Mouse (Mus musculus) liver, embryonic 12.5 days (tissue): ENCODE results near the gene Arhgef26. TPM values are rescaled to one million over a fixed set of nuclear protein-coding genes. Genes with fewer than 3 reads are reported as not detected.

Experiments used
- ATAC-seq: fragments of 200-750 bp; cut with Nextera tagmentation; 2 replicates; pipeline ENCODE4 v1.8.0; 2017; ENCODE audit warnings: moderate number of reproducible peaks, mild to moderate bottlenecking, moderate library complexity
- H3K27ac ChIP-seq: fragments of 300-500 bp; sonication (generic); 2 replicates; pipeline ENCODE4 v1.5.1; 2016; ENCODE audit warnings: mild to moderate bottlenecking
- H3K27me3 ChIP-seq: fragments of 300-500 bp; sonication (generic); replicated peaks from 2 replicates; pipeline ENCODE4 v1.6.1; 2016; ENCODE audit warnings: mild to moderate bottlenecking, moderate library complexity
- H3K36me3 ChIP-seq: fragments of 300-500 bp; sonication (generic); 2 replicates; pipeline ENCODE4 v1.6.1; 2016; ENCODE audit warnings: mild to moderate bottlenecking, moderate library complexity
- H3K4me1 ChIP-seq: fragments of 300-500 bp; sonication (generic); 2 replicates; pipeline ENCODE4 v1.6.1; 2016
- H3K4me2 ChIP-seq: fragments of 300-500 bp; sonication (generic); 2 replicates; pipeline ENCODE4 v1.6.1; 2016; ENCODE audit warnings: mild to moderate bottlenecking, moderate library complexity
- H3K4me3 ChIP-seq: fragments of 300-500 bp; sonication (generic); 2 replicates; pipeline ENCODE4 v1.5.1; 2016; ENCODE audit warnings: mild to moderate bottlenecking, moderate library complexity
- H3K9ac ChIP-seq: fragments of 300-500 bp; sonication (generic); 2 replicates; pipeline ENCODE4 v1.6.1; 2016; ENCODE audit warnings: mild to moderate bottlenecking, moderate library complexity
- H3K9me3 ChIP-seq: fragments of 300-500 bp; sonication (generic); replicated peaks from 2 replicates; pipeline ENCODE4 v1.6.1; 2016; ENCODE audit warnings: mild to moderate bottlenecking, moderate library complexity
- WGBS: fragments of 180-500 bp; shearing (Covaris S2); methylation state at CpG from one replicate; pipeline ENCODE4 v1.1.7; 2016; ENCODE audit not compliant: insufficient replicate concordance; 5-methylcytosine and 5-hydroxymethylcytosine counted together
- polyA plus RNA-seq: library from polyadenylated mRNA; unstranded; fragments of >200 nt; fragmentation: Nextera tagmentation; extraction: Ambion mirVana; gene quantifications from 2 replicates; pipeline ENCODE4 v1.2.1, GENCODE M21; 2016

The Arhgef26 gene
- polyA plus RNA-seq, 1 experiment from 2014 or later, result 0.79 TPM

DNA sequence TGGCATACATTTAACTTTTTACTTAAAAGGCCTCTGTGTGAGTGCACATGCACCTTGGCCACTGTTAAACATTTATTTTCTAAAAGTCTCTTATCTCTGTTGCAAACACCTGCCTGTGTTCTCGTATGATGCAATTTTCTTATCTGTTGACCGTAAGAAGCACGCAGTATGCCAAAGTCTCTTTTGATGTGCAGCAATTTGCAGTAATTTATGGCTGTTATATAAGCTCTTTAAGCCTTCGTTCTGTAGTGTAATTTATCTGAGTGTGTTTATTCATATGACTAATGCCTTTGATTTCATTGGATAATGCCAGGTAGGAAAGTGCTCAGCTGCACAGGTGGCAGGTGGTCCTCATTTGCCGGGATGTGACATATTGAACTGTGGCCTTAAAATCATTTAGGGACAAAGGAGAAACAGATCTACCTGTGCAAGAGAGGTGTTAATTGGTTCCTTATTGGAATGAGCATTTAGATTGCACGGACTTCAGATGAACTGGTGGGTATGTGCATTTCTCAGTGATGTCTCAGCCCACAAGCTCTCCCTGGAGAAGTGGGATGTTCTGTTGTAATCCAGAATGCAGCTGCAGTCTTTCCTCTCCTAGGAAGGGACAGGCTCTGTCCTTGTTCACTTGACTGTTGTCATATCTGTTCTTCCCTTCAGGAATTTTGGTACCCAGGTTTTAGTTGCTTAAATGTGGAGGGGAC is 10.5 kb downstream of the Arhgef26 start:
- 59% methylated on average over 6 of the region's 6 CpGs for WGBS
- ATAC-seq, result no peak
- H3K4me2 ChIP-seq, result no peak overlapping the region
- no peak overlapping the region for H3K9ac ChIP-seq
- H3K27me3 ChIP-seq, result no peaks in the 10 kb centered on the region
- no peaks in the 10 kb centered on the region for H3K36me3 ChIP-seq
- H3K4me1 ChIP-seq, result no peaks in the 10 kb centered on the region
- no peak overlapping the region for H3K4me3 ChIP-seq
- H3K27ac ChIP-seq, result no peak overlapping the region
- H3K9me3 ChIP-seq, result no peaks in the 10 kb centered on the region

- no peak overlapping the region for H3K9ac ChIP-seq
- no peak overlapping the region for H3K4me3 ChIP-seq
- H3K27ac ChIP-seq, result no peak overlapping the region
- no peaks in the 10 kb centered on the region for H3K9me3 ChIP-seq
- 75% methylated on average over 11 of the region's 11 CpGs for WGBS
- H3K4me2 ChIP-seq, result no peak overlapping the region
- no peaks in the 10 kb centered on the region for H3K4me1 ChIP-seq
- H3K36me3 ChIP-seq, result no peaks in the 10 kb centered on the region
- ATAC-seq, result no peak
- no peaks in the 10 kb centered on the region for H3K27me3 ChIP-seq
These were observed 11.2 kb downstream of the Arhgef26 start for GRCm38 (mm10) chr3:62349218-62349897.

DNA sequence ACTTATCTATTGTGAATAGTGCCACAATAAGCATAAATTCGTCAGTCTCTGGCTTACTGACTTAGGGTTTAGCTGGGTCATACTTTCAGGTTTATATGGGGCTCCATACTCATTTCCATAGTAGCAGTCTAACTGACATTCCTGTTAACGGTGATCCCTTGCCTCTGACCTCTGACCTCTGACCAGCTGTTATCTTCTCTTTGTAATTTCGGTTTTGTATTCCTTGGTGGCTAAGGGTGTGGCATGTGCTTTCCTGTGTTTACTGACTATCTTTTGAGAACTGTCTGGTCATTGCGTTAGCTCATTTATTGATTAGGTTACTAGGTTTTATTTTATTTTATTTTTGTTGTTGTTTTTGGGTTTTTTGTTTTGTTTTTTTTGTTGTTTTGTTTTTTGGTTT is 13.9 kb downstream of the Arhgef26 start:
- H3K9me3 ChIP-seq, result no peaks in the 10 kb centered on the region
- no peaks in the 10 kb centered on the region for H3K36me3 ChIP-seq
- H3K4me3 ChIP-seq, result no peak overlapping the region
- H3K9ac ChIP-seq, result no peak overlapping the region
- WGBS, result 51% methylated on average over 4 of the region's 4 CpGs
- no peak overlapping the region for H3K27ac ChIP-seq
- no peak overlapping the region for H3K4me2 ChIP-seq
- no peaks in the 10 kb centered on the region for H3K4me1 ChIP-seq
- ATAC-seq, result no peak
- no peaks in the 10 kb centered on the region for H3K27me3 ChIP-seq

DNA sequence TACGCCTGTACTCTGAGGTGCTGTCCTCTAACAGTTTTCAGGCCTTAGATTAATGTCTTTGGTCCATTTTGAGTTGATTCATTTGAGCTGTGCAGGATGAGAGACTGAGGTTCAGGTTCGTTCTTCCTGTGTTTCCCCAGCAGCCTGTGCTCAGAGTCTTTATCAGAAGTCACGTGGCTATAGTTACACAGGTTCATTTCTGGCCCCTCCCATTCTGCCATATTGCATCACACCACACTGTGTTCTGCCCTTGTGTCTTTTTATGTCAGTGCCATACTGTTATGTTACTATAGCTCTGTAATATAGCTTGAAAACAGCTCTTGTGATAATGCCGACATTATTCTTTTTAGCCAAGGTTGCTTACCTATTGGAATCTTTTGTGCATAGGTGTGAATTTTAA is 14.7 kb downstream of the Arhgef26 start:
- no peaks in the 10 kb centered on the region for H3K4me1 ChIP-seq
- H3K4me3 ChIP-seq, result no peak overlapping the region
- 77% methylated on average over 4 of the region's 4 CpGs for WGBS
- H3K36me3 ChIP-seq, result no peaks in the 10 kb centered on the region
- no peak overlapping the region for H3K4me2 ChIP-seq
- H3K9me3 ChIP-seq, result no peaks in the 10 kb centered on the region
- H3K27ac ChIP-seq, result no peak overlapping the region
- no peaks in the 10 kb centered on the region for H3K27me3 ChIP-seq
- H3K9ac ChIP-seq, result no peak overlapping the region
- ATAC-seq, result no peak

DNA sequence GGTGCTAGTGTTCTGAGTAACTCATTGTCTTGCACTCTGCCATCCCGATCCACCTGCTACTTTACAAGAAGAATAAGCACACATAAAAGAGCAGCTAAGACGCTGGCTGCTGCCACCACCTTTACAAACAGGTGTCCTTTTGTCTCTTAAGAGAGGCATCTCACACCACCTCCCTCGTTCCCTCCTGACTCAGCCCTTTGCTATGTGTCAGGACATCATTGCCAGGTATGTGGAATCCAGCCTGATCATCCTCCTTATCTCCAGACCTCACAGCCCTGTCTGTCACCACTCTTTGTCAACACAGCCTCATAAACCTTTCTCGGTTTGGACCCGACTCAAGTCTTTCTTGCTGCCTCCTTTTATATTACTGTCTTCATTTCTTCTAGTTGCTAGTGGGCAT is 29.7 kb downstream of the Arhgef26 start:
- H3K4me1 ChIP-seq, result no peaks in the 10 kb centered on the region
- WGBS, result 57% methylated on average over 5 of the region's 5 CpGs
- no peaks in the 10 kb centered on the region for H3K36me3 ChIP-seq
- H3K4me2 ChIP-seq, result no peak overlapping the region
- no peak for ATAC-seq
- H3K27me3 ChIP-seq, result no peaks in the 10 kb centered on the region
- no peak overlapping the region for H3K9ac ChIP-seq
- no peak overlapping the region for H3K27ac ChIP-seq
- H3K4me3 ChIP-seq, result no peak overlapping the region
- H3K9me3 ChIP-seq, result no peaks in the 10 kb centered on the region

DNA sequence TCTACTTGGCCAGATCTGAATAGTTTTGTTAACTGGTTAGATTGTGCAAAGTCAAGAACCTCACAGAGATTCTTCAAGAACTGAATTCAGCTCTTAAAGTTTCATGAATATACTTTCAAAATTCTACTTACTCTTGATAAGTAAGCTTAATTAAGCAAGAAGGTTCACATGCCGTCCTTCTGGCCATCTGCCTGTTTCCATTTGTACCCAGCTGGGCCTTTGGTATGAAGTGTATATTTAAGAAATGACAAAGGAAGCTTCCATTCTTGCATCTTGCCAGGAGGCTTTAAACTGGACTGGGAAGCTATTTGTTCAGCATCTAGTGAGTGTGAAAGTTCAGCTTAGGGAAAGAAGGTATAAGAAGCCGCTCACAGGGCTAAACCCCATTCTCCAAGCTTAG is 34.7 kb downstream of the Arhgef26 start:
- H3K27ac ChIP-seq, result no peak overlapping the region
- H3K9me3 ChIP-seq, result no peaks in the 10 kb centered on the region
- no peaks in the 10 kb centered on the region for H3K4me1 ChIP-seq
- H3K9ac ChIP-seq, result no peak overlapping the region
- no peak overlapping the region for H3K4me2 ChIP-seq
- H3K27me3 ChIP-seq, result no peaks in the 10 kb centered on the region
- 64% methylated on average over 2 of the region's 2 CpGs for WGBS
- H3K36me3 ChIP-seq, result no peaks in the 10 kb centered on the region
- H3K4me3 ChIP-seq, result no peak overlapping the region
- no peak for ATAC-seq

DNA sequence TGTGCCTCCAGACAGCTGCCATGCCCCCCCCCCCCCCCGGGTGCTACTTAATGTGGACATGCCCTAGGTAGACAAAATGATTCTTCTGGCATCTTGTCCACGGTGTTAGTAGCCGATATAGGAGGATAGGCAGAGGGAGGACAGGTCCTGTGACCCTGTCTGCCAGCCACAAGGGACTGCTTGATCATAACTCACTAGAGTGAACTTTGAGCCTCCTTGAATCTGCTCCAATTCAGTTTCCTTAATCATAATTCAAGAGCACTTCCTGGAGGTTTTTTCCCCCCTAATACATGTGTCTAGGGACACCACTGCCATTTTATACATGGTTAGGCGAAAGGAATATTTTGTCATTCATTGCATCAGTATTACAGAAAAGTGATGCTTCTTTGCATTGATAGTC is 36.2 kb downstream of the Arhgef26 start:
- 67% methylated on average over 4 of the region's 4 CpGs for WGBS
- no peak for ATAC-seq

DNA sequence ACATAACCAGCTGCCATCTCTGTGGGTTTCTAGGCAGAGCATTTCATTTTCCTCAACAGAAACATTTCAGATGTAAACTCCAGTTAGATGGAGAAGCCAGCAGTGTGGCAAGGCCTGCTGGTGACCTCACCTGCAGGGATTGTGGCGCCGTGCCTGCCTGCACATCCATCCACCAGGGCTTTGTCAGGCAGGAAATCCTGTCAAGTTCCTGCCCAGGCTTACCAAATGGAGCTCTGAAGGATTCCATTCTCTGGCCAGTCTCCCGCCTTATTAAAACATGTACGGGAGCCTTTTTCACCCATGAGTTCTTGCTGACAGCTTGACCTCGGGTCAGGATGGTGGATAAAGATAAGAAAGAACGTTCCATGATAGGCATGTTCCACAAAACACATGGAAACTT is 36.7 kb downstream of the Arhgef26 start:
- no peaks in the 10 kb centered on the region for H3K9me3 ChIP-seq
- H3K4me1 ChIP-seq, result no peaks in the 10 kb centered on the region
- 43% methylated on average over 6 of the region's 6 CpGs for WGBS
- no peak overlapping the region for H3K9ac ChIP-seq
- no peak for ATAC-seq
- H3K4me3 ChIP-seq, result no peak overlapping the region
- no peak overlapping the region for H3K4me2 ChIP-seq
- no peaks in the 10 kb centered on the region for H3K36me3 ChIP-seq
- H3K27ac ChIP-seq, result no peak overlapping the region
- no peaks in the 10 kb centered on the region for H3K27me3 ChIP-seq

More for the DNA sequence above, 36.2 kb downstream of the Arhgef26 start:
- H3K36me3 ChIP-seq, result no peaks in the 10 kb centered on the region
- no peaks in the 10 kb centered on the region for H3K9me3 ChIP-seq
- H3K4me3 ChIP-seq, result no peak overlapping the region
- no peaks in the 10 kb centered on the region for H3K4me1 ChIP-seq
- no peaks in the 10 kb centered on the region for H3K27me3 ChIP-seq
- H3K27ac ChIP-seq, result no peak overlapping the region
- H3K4me2 ChIP-seq, result no peak overlapping the region
- no peak overlapping the region for H3K9ac ChIP-seq

DNA sequence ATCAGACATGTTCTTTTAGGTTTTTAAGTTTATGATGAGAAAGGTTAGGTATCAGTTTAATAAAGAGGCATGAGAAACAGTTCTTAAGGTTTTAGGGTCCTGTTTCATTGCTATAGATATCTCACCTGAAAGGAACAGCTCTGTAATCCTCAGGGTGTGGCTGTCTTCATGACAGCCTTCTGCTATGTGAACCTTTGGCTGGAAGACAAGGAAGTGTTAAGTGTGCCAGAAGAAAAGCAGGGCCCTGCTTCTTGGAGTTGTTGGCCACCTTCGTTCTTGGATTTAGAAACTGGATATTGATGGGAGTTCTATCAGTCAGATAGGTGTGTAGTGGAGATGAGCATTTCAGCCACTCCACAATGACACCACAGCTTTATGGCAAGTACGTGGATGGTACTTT is 38.6 kb downstream of the Arhgef26 start:
- ATAC-seq, result no peak
- Histone ChIP-seq H3K4me2 (no peak overlapping the region), H3K4me1 (no peaks in the 10 kb centered on the region), H3K36me3 (no peaks in the 10 kb centered on the region), H3K27ac (no peak overlapping the region), H3K4me3 (no peak overlapping the region), H3K27me3 (no peaks in the 10 kb centered on the region), H3K9me3 (no peaks in the 10 kb centered on the region), H3K9ac (no peak overlapping the region)
- WGBS, result 72% methylated on average over 2 of the region's 2 CpGs

- Histone ChIP-seq H3K9me3 (no peaks in the 10 kb centered on the region), H3K4me1 (no peaks in the 10 kb centered on the region), H3K4me2 (no peak overlapping the region), H3K4me3 (no peak overlapping the region), H3K27ac (no peak overlapping the region), H3K36me3 (no peaks in the 10 kb centered on the region), H3K9ac (no peak overlapping the region), H3K27me3 (no peaks in the 10 kb centered on the region)
- no peak for ATAC-seq
- WGBS, result 57% methylated on average over 5 of the region's 5 CpGs
These were observed 41.8 kb downstream of the Arhgef26 start for GRCm38 (mm10) chr3:62379946-62380345.

DNA sequence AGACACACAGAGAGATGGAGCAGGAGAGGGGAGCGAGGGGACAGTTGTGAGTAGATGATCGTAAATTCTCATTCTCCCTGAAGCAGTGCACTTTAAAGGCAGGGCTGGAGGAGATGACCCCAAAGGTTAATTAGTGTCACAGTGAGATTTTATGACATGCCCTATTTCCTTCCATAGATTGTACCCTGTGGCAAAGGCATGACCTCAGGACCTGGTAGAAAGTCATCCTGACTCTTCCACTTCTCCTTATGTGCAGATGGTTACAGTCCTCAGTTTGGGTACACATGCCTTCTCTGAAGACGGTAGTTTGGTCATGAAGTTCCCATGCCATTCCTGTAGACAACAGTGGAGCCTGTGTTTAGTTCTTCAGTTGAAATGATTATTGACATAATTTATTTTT is 42.3 kb downstream of the Arhgef26 start:
- Histone ChIP-seq H3K4me2 (no peak overlapping the region), H3K9me3 (no peaks in the 10 kb centered on the region), H3K27ac (no peak overlapping the region), H3K36me3 (no peaks in the 10 kb centered on the region), H3K9ac (no peak overlapping the region), H3K27me3 (no peaks in the 10 kb centered on the region), H3K4me3 (no peak overlapping the region), H3K4me1 (no peaks in the 10 kb centered on the region)
- no peak for ATAC-seq
- WGBS, result 66% methylated on average over 3 of the region's 3 CpGs

- no peak for ATAC-seq
- Histone ChIP-seq H3K4me3 (no peak overlapping the region), H3K9me3 (no peaks in the 10 kb centered on the region), H3K27ac (no peak overlapping the region), H3K4me2 (no peak overlapping the region), H3K27me3 (no peaks in the 10 kb centered on the region), H3K36me3 (no peaks in the 10 kb centered on the region), H3K4me1 (no peaks in the 10 kb centered on the region), H3K9ac (no peak overlapping the region)
- WGBS, result 57% methylated on average over 1 of the region's 1 CpGs
These were observed 44.7 kb downstream of the Arhgef26 start for GRCm38 (mm10) chr3:62382853-62383252.

- H3K9me3 ChIP-seq, result no peaks in the 10 kb centered on the region
- no peak overlapping the region for H3K4me3 ChIP-seq
- H3K4me1 ChIP-seq, result no peaks in the 10 kb centered on the region
- H3K27ac ChIP-seq, result no peak overlapping the region
- no peak overlapping the region for H3K9ac ChIP-seq
- no peak for ATAC-seq
- H3K4me2 ChIP-seq, result no peak overlapping the region
- H3K36me3 ChIP-seq, result no peaks in the 10 kb centered on the region
- H3K27me3 ChIP-seq, result no peaks in the 10 kb centered on the region
These were observed 54.5 kb downstream of the Arhgef26 start for GRCm38 (mm10) chr3:62392636-62393035.
